Mouse (Mus musculus) CH12.LX (cell line): Measurements from ENCODE around the gene Sprn. TPM values are rescaled to one million over a fixed set of nuclear protein-coding genes. Genes with fewer than 3 reads are reported as not detected.
A peak's percentile ranks its signal among the peaks of the same experiment; 100 is the strongest.
"Not testable (repeated sequence)": the region's sequence is repeated elsewhere in the genome, so short reads cannot be mapped to it uniquely, and the experiment has no call there.

ENCODE experiments used
- DNase-seq: peaks from one replicate; pipeline ENCODE4 v3.0.0-alpha.2; 2013; ENCODE audit errors: extremely low read depth
- H3K27ac ChIP-seq: 2 replicates; pipeline ENCODE4 v1.5.1; 2012; ENCODE audit warnings: low read depth, mild to moderate bottlenecking, control low read depth, moderate library complexity; ENCODE audit not compliant: insufficient read depth
- H3K27me3 ChIP-seq: replicated peaks from 2 replicates; pipeline ENCODE3; 2012; ENCODE audit warnings: inconsistent platforms
- H3K36me3 ChIP-seq, 2 experiments: replicated peaks in 1 of 2; 2 replicates each; pipeline versions ENCODE3 to v1.6.1; 2012; ENCODE audit warnings: inconsistent platforms in 1 of 2, low read length in 1 of 2, mild to moderate bottlenecking in 1 of 2, mixed read lengths in 1 of 2, moderate library complexity in 1 of 2; ENCODE audit not compliant: control insufficient read depth in 1 of 2, insufficient read depth in 1 of 2
- H3K4me1 ChIP-seq, 2 experiments: 2 replicates each; pipeline ENCODE4 v1.6.1; 2012; ENCODE audit warnings: inconsistent platforms in 1 of 2, moderate library complexity in 1 of 2; ENCODE audit not compliant: insufficient read depth in 2 of 2, control insufficient read depth in 1 of 2
- H3K4me2 ChIP-seq: 2 replicates; pipeline ENCODE4 v1.6.1; 2012; ENCODE audit warnings: low read depth, mild to moderate bottlenecking, control low read depth; ENCODE audit not compliant: poor library complexity, insufficient read depth, severe bottlenecking
- H3K4me3 ChIP-seq, 3 experiments: fragments of 150-350 bp in 1 of 3; sonication (generic) in 1 of 3; replicated peaks in 1 of 3; 2 replicates each; pipeline versions ENCODE3 to v1.5.1; 2011 to 2012; ENCODE audit warnings: low read depth in 2 of 3, low read length in 2 of 3, mild to moderate bottlenecking in 2 of 3, moderate library complexity in 2 of 3, control low read depth in 1 of 3, improper control_type of control experiment in 1 of 3, inconsistent platforms in 1 of 3, mixed read lengths in 1 of 3; ENCODE audit not compliant: poor library complexity in 1 of 3
- H3K79me2 ChIP-seq: replicated peaks from 2 replicates; pipeline ENCODE4 v1.6.1; 2012; ENCODE audit warnings: mild to moderate bottlenecking, moderate library complexity; ENCODE audit not compliant: control insufficient read depth, poor library complexity, insufficient read depth, severe bottlenecking; ENCODE audit errors: extremely low read depth
- H3K9ac ChIP-seq: 2 replicates; pipeline ENCODE4 v1.6.1; 2012; ENCODE audit warnings: low read depth, mild to moderate bottlenecking, control low read depth, moderate library complexity; ENCODE audit not compliant: insufficient read depth
- H3K9me3 ChIP-seq: replicated peaks from 2 replicates; pipeline ENCODE3; 2012; ENCODE audit warnings: low read length, inconsistent platforms, mixed read lengths
- BHLHE40 ChIP-seq: IDR thresholded peaks from 2 replicates; pipeline ENCODE4 v1.6.1; 2011; ENCODE audit warnings: mild to moderate bottlenecking, low read depth, low read length, improper control_type of control experiment
- CTCF ChIP-seq, 2 experiments: IDR thresholded peaks in 1 of 2; conservative IDR thresholded peaks in 1 of 2; 2 replicates each; pipeline ENCODE4 v1.5.1; 2011 to 2012; ENCODE audit warnings: low read depth in 2 of 2, low read length in 2 of 2, improper control_type of control experiment in 1 of 2, inconsistent platforms in 1 of 2, mild to moderate bottlenecking in 1 of 2, moderate library complexity in 1 of 2
- E2F4 ChIP-seq: IDR thresholded peaks from 2 replicates; pipeline ENCODE4 v1.6.1; 2011; ENCODE audit warnings: low read depth, low read length, improper control_type of control experiment; ENCODE audit not compliant: insufficient replicate concordance
- GABPA ChIP-seq: IDR thresholded peaks from 2 replicates; pipeline ENCODE4 v1.6.1; 2012; ENCODE audit warnings: low read depth, low read length, improper control_type of control experiment, inconsistent platforms; ENCODE audit not compliant: insufficient replicate concordance
- HCFC1 ChIP-seq: IDR thresholded peaks from 2 replicates; pipeline ENCODE4 v1.6.1; 2012; ENCODE audit warnings: low read depth, mild to moderate bottlenecking, inconsistent platforms, low read length, improper control_type of control experiment
- IRF4 ChIP-seq: IDR thresholded peaks from 2 replicates; pipeline ENCODE4 v1.6.1; 2014; ENCODE audit warnings: low read depth, mild to moderate bottlenecking, inconsistent platforms, low read length, improper control_type of control experiment
- JUN ChIP-seq: IDR thresholded peaks from 2 replicates; pipeline ENCODE4 v1.6.1; 2011; ENCODE audit warnings: low read depth, mild to moderate bottlenecking, low read length, improper control_type of control experiment, moderate library complexity; ENCODE audit not compliant: insufficient read depth
- MAX ChIP-seq: IDR thresholded peaks from 2 replicates; pipeline ENCODE4 v1.6.1; 2011; ENCODE audit warnings: low read length, improper control_type of control experiment
- MEF2A ChIP-seq: IDR thresholded peaks from 2 replicates; pipeline ENCODE4 v1.6.1; 2014; ENCODE audit warnings: low read depth, mild to moderate bottlenecking, inconsistent platforms, low read length, improper control_type of control experiment, borderline replicate concordance
- MYC ChIP-seq: IDR thresholded peaks from 2 replicates; pipeline ENCODE4 v1.6.1; 2011; ENCODE audit warnings: low read depth, mild to moderate bottlenecking, improper control_type of control experiment, low read length
- NELFE ChIP-seq: IDR thresholded peaks from 2 replicates; pipeline ENCODE4 v1.6.1; 2011; ENCODE audit warnings: low read depth, low read length, improper control_type of control experiment
- POLR2A ChIP-seq: IDR thresholded peaks from 2 replicates; pipeline ENCODE4 v1.6.1; 2011; ENCODE audit warnings: low read depth, mild to moderate bottlenecking, improper control_type of control experiment, low read length
- POLR2AphosphoS2 ChIP-seq: IDR thresholded peaks from 2 replicates; pipeline ENCODE4 v1.6.1; 2011; ENCODE audit warnings: low read depth, low read length, improper control_type of control experiment
- SIN3A ChIP-seq: IDR thresholded peaks from 2 replicates; pipeline ENCODE4 v1.6.1; 2012; ENCODE audit warnings: low read length, improper control_type of control experiment, inconsistent platforms
- SMC3 ChIP-seq: IDR thresholded peaks from 2 replicates; pipeline ENCODE4 v1.6.1; 2011; ENCODE audit warnings: low read depth, low read length, improper control_type of control experiment
- TBP ChIP-seq: conservative IDR thresholded peaks from 2 replicates; pipeline ENCODE4 v1.6.1; 2011; ENCODE audit warnings: low read depth, low read length, improper control_type of control experiment
- USF2 ChIP-seq: conservative IDR thresholded peaks from 2 replicates; pipeline ENCODE4 v1.6.1; 2011; ENCODE audit warnings: low read depth, low read length, improper control_type of control experiment
- ZC3H11A ChIP-seq: IDR thresholded peaks from 2 replicates; pipeline ENCODE4 v1.6.1; 2012; ENCODE audit warnings: low read depth, mild to moderate bottlenecking, inconsistent platforms, low read length, improper control_type of control experiment
- ZKSCAN1 ChIP-seq: IDR thresholded peaks from 2 replicates; pipeline ENCODE4 v1.6.1; 2012; ENCODE audit warnings: low read depth, inconsistent platforms, low read length, improper control_type of control experiment, borderline replicate concordance
- dilution Hi-C: fragments of 300-500 bp; cut with MboI; formaldehyde crosslinking; loops from 2 replicates; pipeline ENCODE4 v1.14.3; 2020; ENCODE audit warnings: low sequenced_read_pairs; ENCODE audit not compliant: extremely low pct_unique_long_range_greater_than_20kb, extremely low pct_ligation_motif_present
- in situ Hi-C: fragments of 300-500 bp; cut with MboI; formaldehyde crosslinking; loops from 3 replicates; pipeline ENCODE4 v1.14.3; 2019; ENCODE audit warnings: low sequenced_read_pairs, low pct_ligation_motif_present, low pct_unique_long_range_greater_than_20kb, mixed read lengths
- polyA plus RNA-seq: library from polyadenylated mRNA; unstranded; fragments of >175 nt; gene quantifications from 2 replicates; pipeline ENCODE4 v1.2.1, GENCODE M21; 2012; ENCODE audit warnings: low read depth; ENCODE audit not compliant: insufficient read length
- total RNA-seq, 2 experiments: library from RNA; depleted of rRNA; stranded (reverse); fragments of 300-350 nt in 1 of 2; fragments of >200 nt in 1 of 2; gene quantifications; 2 replicates each; pipeline ENCODE4 v1.2.3; 2012 to 2014

Gene Sprn
- total and polyA plus RNA-seq, 3 experiments, result not detected

DNA sequence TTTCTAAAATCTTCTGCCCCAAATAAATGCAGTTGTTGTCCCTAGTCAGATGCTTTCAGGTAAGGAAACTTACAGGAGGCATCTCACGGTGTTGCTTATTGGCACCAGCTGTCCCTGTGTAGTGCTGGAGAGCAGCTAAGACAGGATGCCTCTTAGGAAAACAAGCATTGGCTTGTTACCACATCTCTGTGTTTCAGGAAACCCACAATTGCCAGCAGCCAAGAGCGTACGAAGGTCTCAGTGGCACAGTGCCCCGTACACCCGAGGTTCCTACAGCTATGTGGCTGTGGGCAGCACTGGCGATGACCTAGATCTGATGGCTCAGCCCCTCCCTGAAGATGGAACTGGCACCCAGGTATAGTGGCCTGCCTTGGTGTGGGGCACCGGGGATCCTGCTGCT, 22.5 kb downstream of the Sprn start:
- dilution Hi-C loops, H3K4me2 ChIP-seq, H3K4me3 ChIP-seq, DNase-seq, H3K79me2 ChIP-seq, H3K27ac ChIP-seq, H3K9ac ChIP-seq, H3K9me3 ChIP-seq, H3K27me3 ChIP-seq: not testable (repeated sequence)
- H3K36me3 ChIP-seq, result peaks cover 34 to 70% of the 10 kb centered on the region in 2 experiments
- in situ Hi-C loops, result loop anchor here (10.0 kb wide), 2 partner anchors 137 to 217 kb away; partner anchors contain the start of gene Adam8
- H3K4me1 ChIP-seq, result peaks cover under 1 to 31% of the 10 kb centered on the region in 2 experiments; a peak in 2 of 4 replicates

DNA sequence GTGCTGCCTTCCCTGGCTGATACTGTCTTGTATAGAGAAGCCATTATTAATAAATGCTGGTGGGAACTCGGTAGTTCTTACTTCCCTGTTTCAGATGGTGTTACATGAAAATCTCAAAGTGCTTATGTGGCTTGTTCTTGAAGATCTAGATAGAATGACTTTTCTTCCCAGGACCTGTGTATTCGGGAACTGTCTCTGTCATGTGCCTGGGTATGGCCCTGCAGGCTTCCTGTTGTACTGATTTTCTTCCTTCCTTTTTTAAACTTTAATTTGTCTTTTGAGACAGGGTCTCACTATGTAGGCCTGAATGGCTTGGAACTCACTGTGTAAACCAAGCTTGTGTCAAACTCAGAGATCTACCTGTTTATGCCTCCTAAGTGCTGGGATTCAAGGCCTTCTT, 26.8 kb downstream of the Sprn start:
- TF ChIP-seq IRF4 (no peak), POLR2AphosphoS2 (no peak), HCFC1 (no peak), POLR2A (no peak), E2F4 (no peak), USF2 (no peak), ZKSCAN1 (no peak), SIN3A (no peak), MEF2A (no peak), MYC (no peak), ZC3H11A (no peak), BHLHE40 (no peak), MAX (no peak), GABPA (no peak), TBP (no peak), CTCF (conservative IDR thresholded peaks at IDR 0.05 in 1 of 2, IDR thresholded peaks at IDR 0.05 in 1 of 2; ENCODE audit: low read depth in 2 of 2, low read length in 2 of 2) (no peak), SMC3 (no peak), NELFE (no peak), JUN (no peak)
- no peak for DNase-seq
- H3K4me1 ChIP-seq, result peaks cover 14 to 53% of the 10 kb centered on the region in 2 experiments
- H3K27me3 ChIP-seq, result no peaks in the 10 kb centered on the region
- dilution Hi-C loops, result no loop called here
- in situ Hi-C loops, result no loop called here
- H3K9me3 ChIP-seq, result no peaks in the 10 kb centered on the region
- peaks cover 24 to 40% of the 10 kb centered on the region in 2 experiments for H3K36me3 ChIP-seq
- peaks cover 3% of the 10 kb centered on the region for H3K79me2 ChIP-seq
- H3K4me3 ChIP-seq, result peak overlapping the region in 1 of 3 experiments; percentile 1
- H3K27ac ChIP-seq, result no peak overlapping the region
- H3K9ac ChIP-seq, result no peak overlapping the region; the same call in 1 of the 2 replicates
- peak overlapping the region; percentile 8; the same call in 1 of the 2 replicates for H3K4me2 ChIP-seq
